Mouse (Mus musculus): Measurements from ENCODE around the gene Ahcyl1.

DNA sequence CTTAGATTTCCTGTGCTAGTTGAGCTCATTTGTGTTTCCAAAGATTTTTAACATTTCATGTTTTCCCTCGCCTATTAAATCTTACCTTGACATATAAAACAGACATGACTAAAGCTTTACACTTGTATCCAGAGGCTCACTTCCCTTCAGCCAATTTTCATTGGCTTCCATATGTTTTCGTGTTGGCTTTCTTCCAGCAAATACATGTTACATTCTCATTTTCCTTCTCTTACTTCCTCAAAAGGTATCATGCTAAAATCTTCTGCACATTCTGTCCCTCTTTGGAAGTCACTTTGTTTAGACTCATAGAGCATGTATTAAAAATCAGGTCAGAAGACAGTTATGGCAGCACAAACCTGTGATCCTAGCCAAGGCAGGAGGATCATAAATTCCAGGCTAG, 10.7 kb downstream of the Ahcyl1 start:
- TF ChIP-seq POLR2A (IDR thresholded peaks at IDR 0.05; ENCODE audit: low read depth, low read length) (no peak), KAT2A (IDR thresholded peaks at IDR 0.05; ENCODE audit: insufficient replicate concordance, low read length) (no peak), CTCF (conservative IDR thresholded peaks at IDR 0.05 in 1 of 2, IDR thresholded peaks at IDR 0.05 in 1 of 2; ENCODE audit: low read depth in 2 of 2, low read length in 2 of 2) (no peak), USF1 (IDR thresholded peaks at IDR 0.05; ENCODE audit: low read depth, low read length) (no peak)
